Mouse (Mus musculus) heart, adult 2 months (tissue): ENCODE results near the gene Pecr. TPM values are rescaled to one million over a fixed set of nuclear protein-coding genes. Genes with fewer than 3 reads are reported as not detected.

Experiments
- DNase-seq, 2 experiments: peaks; one replicate each; pipeline ENCODE4 v3.0.0; 2021
- H3K27ac ChIP-seq: fragments of 200-600 bp; 2 replicates; pipeline ENCODE4 v1.8.1; 2022
- H3K27me3 ChIP-seq: fragments of 200-500 bp; 2 replicates; pipeline ENCODE4 v1.6.1; 2012; ENCODE audit warnings: mild to moderate bottlenecking, low read length, inconsistent platforms, mixed read lengths; ENCODE audit not compliant: control insufficient read depth, insufficient read depth
- H3K36me3 ChIP-seq: fragments of 200-500 bp; 2 replicates; pipeline ENCODE4 v1.6.1; 2012; ENCODE audit warnings: low read length, inconsistent platforms; ENCODE audit not compliant: control insufficient read depth, insufficient read depth
- H3K4me1 ChIP-seq: fragments of 200-500 bp; 2 replicates; pipeline ENCODE4 v1.6.1; 2011; ENCODE audit warnings: low read length; ENCODE audit not compliant: control insufficient read depth, insufficient read depth
- H3K4me3 ChIP-seq: fragments of 200-600 bp; 2 replicates; pipeline ENCODE4 v1.8.1; 2022
- H3K79me2 ChIP-seq: fragments of 200-500 bp; replicated peaks from 2 replicates; pipeline ENCODE4 v1.6.1; 2012; ENCODE audit warnings: mild to moderate bottlenecking, inconsistent platforms, low read length, moderate library complexity, mixed read lengths; ENCODE audit not compliant: control insufficient read depth, insufficient read depth
- H3K9ac ChIP-seq: fragments of 200-500 bp; 2 replicates; pipeline ENCODE4 v1.6.1; 2012; ENCODE audit warnings: low read depth, mild to moderate bottlenecking, control low read depth, inconsistent platforms, low read length, mixed read lengths
- CTCF ChIP-seq: fragments of 200-600 bp; IDR thresholded peaks from 2 replicates; pipeline ENCODE4 v1.8.1; 2022; ENCODE audit warnings: antibody characterized with exemption, mild to moderate bottlenecking, moderate library complexity
- EP300 ChIP-seq: fragments of 200-500 bp; IDR thresholded peaks from 2 replicates; pipeline ENCODE4 v1.6.1; 2011; ENCODE audit warnings: low read depth, low read length, control low read depth; ENCODE audit not compliant: insufficient read depth
- POLR2A ChIP-seq: fragments of 200-500 bp; IDR thresholded peaks from 2 replicates; pipeline ENCODE4 v1.6.1; 2011; ENCODE audit warnings: mild to moderate bottlenecking, low read depth, low read length, control low read depth; ENCODE audit not compliant: insufficient read depth
- WGBS: fragments of 180-500 bp; shearing (Covaris S2); methylation state at CpG from one replicate; pipeline ENCODE4 v1.1.7; 2018; 5-methylcytosine and 5-hydroxymethylcytosine counted together
- intact Hi-C: fragments of 180-260 bp; cut with DNase I; formaldehyde crosslinking; loops from one replicate; pipeline ENCODE4 v1.15.1; 2025
- polyA plus RNA-seq: library from polyadenylated mRNA; depleted of rRNA; stranded (reverse); fragments of >200 nt; gene quantifications from 2 replicates; pipeline ENCODE4 v1.2.3, GENCODE M21; 2012; rRNA removed
- total RNA-seq, 2 experiments: library from RNA; stranded (reverse); gene quantifications; 2 replicates each; pipeline ENCODE4 v1.2.3; 2021

Pecr gene
- total and polyA plus RNA-seq, 3 experiments: 8.7 to 10.9 (median 10.0) TPM

GRCm38 (mm10) chr1:72210803-72211679 is 73.1 kb downstream of the Pecr start:
- Histone ChIP-seq H3K79me2 (no peaks in the 10 kb centered on the region), H3K36me3 (no peaks in the 10 kb centered on the region), H3K4me1 (peaks cover 8% of the 10 kb centered on the region), H3K27me3 (no peaks in the 10 kb centered on the region), H3K27ac (peak overlapping the region; percentile 73), H3K4me3 (peak overlapping the region; percentile 55), H3K9ac (peak overlapping the region; percentile 90)
- no peak for TF ChIP-seq POLR2A
- TF ChIP-seq CTCF: no peak
- TF ChIP-seq EP300: no peak
- WGBS: 15% methylated on average over 17 of the region's 17 CpGs
- peak in 1 of 2 experiments; percentile 28 for DNase-seq
- intact Hi-C loops: no loop called here

Other genes with a start within 250 kb of the Pecr start
- gene Mreg, start 72.0 kb downstream of the Pecr start, total RNA-seq: 10 to 100 TPM; 31.1 to 34.8 TPM
- 14.9 and 18.3 TPM in 2 replicates for gene Mreg, start 72.0 kb downstream of the Pecr start, polyA plus RNA-seq
- under 1 TPM in 1 of 2 experiments, not detected in 1; 0.16 TPM for gene Tmem169, start 55 bp upstream of the Pecr start, total RNA-seq
- 0.04 and 0.06 TPM in 2 replicates for gene Tmem169, start 55 bp upstream of the Pecr start, polyA plus RNA-seq
- gene Xrcc5, start 23.1 kb upstream of the Pecr start, total RNA-seq: 10 to 100 TPM; 14.1 to 16.2 TPM
- 3.6 and 7.8 TPM in 2 replicates for gene Xrcc5, start 23.1 kb upstream of the Pecr start, polyA plus RNA-seq